Mouse (Mus musculus): ENCODE measurements at regions not wholly inside any gene's neighbourhood (a gene's known extent, or its start where the extent isn't known, plus 50 kb on each side); places are given as distances from the start of the nearest gene placed in this dataset.
A peak's percentile ranks its signal among the peaks of the same experiment; 100 is the strongest.

DNA sequence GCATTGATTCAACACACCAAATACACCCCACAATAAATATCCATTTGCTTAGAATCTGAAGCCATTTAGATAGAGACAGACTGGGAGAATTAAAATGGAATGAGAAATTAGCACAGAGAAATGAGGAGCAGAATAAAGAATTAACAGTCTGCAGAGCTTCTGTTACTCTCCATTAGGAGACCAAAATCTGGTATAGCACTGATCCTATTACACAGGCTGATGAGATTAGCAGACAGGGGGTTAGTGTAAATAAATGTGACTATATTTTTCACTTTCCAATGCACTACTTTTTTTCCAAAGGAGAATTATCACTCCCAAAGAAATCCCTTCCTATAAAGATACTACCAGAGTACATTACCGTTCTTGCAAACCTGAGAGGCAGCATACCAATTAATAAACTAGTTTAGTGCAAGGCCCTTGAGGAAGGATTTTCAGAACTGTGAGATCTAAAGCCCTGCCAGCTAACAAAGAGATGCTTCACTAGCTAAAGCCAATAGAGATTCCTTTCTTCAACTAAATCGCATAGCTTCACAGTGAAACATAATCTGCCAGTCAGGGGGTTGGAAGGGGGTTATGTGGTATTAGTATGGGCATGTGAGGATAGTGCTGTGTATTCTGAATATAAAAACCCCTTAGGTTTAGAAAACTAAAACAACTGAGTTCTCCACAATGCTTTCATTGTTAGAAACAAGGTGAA, 557.7 kb downstream of the Gm6760 start:
- 42% methylated on average over 2 of the region's 2 CpGs for WGBS
- DNase-seq (ENCODE audit: low spot score) = peak; percentile 13
- ATAC-seq (ENCODE audit: low read depth) = no peak

More for the DNA sequence above, 557.7 kb downstream of the Gm6760 start:
- Histone ChIP-seq H3K4me2 (ENCODE audit: low read depth, low read length) (no peak overlapping the region), H3K36me3 (ENCODE audit: control insufficient read depth, insufficient read depth, low read length) (no peaks in the 10 kb centered on the region), H3K27me3 (replicated peaks; ENCODE audit: control insufficient read depth, insufficient read depth, low read length) (no peaks in the 10 kb centered on the region), H3K4me3 (ENCODE audit: low read depth, low read length) (no peak overlapping the region), H3K9me3 (ENCODE audit: control insufficient read depth, low read length) (no peaks in the 10 kb centered on the region), H3K9ac (ENCODE audit: low read depth, low read length) (no peak overlapping the region), H3K4me1 (ENCODE audit: control insufficient read depth, insufficient read depth, low read length) (no peaks in the 10 kb centered on the region), H3K27ac (replicated peaks; ENCODE audit: low read depth, low read length) (no peak overlapping the region)
